Mouse (Mus musculus) liver, adult 2 months (tissue): Measurements from ENCODE around the gene Kcnmb3.

Experiments
- CTCF ChIP-seq: fragments of 200-500 bp; IDR thresholded peaks from 2 replicates; pipeline ENCODE4 v1.5.1; 2011; ENCODE audit warnings: low read depth, low read length, control low read depth
- POLR2A ChIP-seq: fragments of 200-500 bp; IDR thresholded peaks from 2 replicates; pipeline ENCODE4 v1.6.1; 2011; ENCODE audit warnings: low read length, control low read depth; ENCODE audit not compliant: insufficient read depth; ENCODE audit errors: extremely low read depth

DNA sequence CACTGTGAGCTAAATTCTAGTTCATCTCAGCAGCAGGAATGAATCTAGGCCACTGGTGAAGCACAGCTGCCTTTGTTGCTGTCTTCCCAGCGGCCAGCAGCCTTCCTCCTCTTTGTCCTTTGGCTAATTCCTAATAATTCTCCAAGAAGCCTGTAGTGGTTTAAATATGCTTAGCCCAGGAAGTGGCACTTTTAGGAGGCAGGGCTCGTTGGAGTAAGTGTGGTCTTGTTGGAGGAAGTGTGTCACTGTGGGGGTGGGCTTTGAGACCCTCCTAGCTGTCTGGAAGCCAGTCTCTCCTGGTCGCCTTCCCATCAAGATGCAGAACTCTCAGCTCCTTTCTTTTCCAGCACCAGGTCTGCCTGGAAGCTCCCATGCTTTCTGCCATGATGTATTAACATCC is 13.8 kb upstream of the Kcnmb3 start:
- no peak for TF ChIP-seq CTCF
- TF ChIP-seq POLR2A = no peak
